Mouse (Mus musculus) forelimb bud, embryonic 11.5 days (tissue): Measurements from ENCODE around the gene Icam2.
"Not testable (repeated sequence)": the region's sequence is repeated elsewhere in the genome, so short reads cannot be mapped to it uniquely, and the experiment has no call there.

ENCODE experiments used
- DNase-seq: peaks from one replicate; pipeline ENCODE4 v3.0.0-alpha.2; 2012; ENCODE audit warnings: low read depth, low spot score

Gene Icam2

GRCm38 (mm10) chr11:106344910-106345309, 43.0 kb downstream of the Icam2 start:
- DNase-seq = no peak

- DNase-seq = no peak
Observed at GRCm38 (mm10) chr11:106340990-106341520, 46.8 kb downstream of the Icam2 start.

- not testable (repeated sequence) for DNase-seq
Observed at GRCm38 (mm10) chr11:106339323-106339722, 48.6 kb downstream of the Icam2 start.

- no peak for DNase-seq
Observed at GRCm38 (mm10) chr11:106338870-106339269, 49.0 kb downstream of the Icam2 start.

- no peak for DNase-seq
Observed at GRCm38 (mm10) chr11:106338029-106338428, 49.8 kb downstream of the Icam2 start.

GRCm38 (mm10) chr11:106334066-106334465, 53.8 kb downstream of the Icam2 start:
- no peak for DNase-seq

- DNase-seq = no peak
Observed at GRCm38 (mm10) chr11:106332458-106332857, 55.4 kb downstream of the Icam2 start.

- peak; percentile 27 for DNase-seq
Observed at GRCm38 (mm10) chr11:106329682-106330081, 58.2 kb downstream of the Icam2 start.

GRCm38 (mm10) chr11:106329128-106329527, 58.7 kb downstream of the Icam2 start:
- no peak for DNase-seq

GRCm38 (mm10) chr11:106328521-106328920, 59.4 kb downstream of the Icam2 start:
- DNase-seq = no peak
